Mouse (Mus musculus) heart, postnatal 0 days (tissue): Measurements from ENCODE around the gene Mtfr2.

ENCODE experiments used
- CTCF ChIP-seq: IDR thresholded peaks from 2 replicates; pipeline ENCODE4 v1.5.1; 2016; ENCODE audit warnings: antibody characterized with exemption, control low read depth, low read depth
- EP300 ChIP-seq: IDR thresholded peaks from 2 replicates; pipeline ENCODE4 v1.6.1; 2016; ENCODE audit warnings: antibody characterized with exemption, low read depth

GRCm38 (mm10) chr10:20394815-20395214 lies 47.2 kb downstream of the Mtfr2 start:
- TF ChIP-seq CTCF (no peak), EP300 (no peak)
